Mouse (Mus musculus): ENCODE data around the gene Hoga1. TPM values are rescaled to one million over a fixed set of nuclear protein-coding genes. Genes with fewer than 3 reads are reported as not detected.

Gene Hoga1
- polyA plus RNA-seq, 1 experiment from 2014 or later: 1.3 TPM

- no peak overlapping the region for H3K27ac ChIP-seq
- no peak overlapping the region for H3K4me3 ChIP-seq
- H3K9ac ChIP-seq: no peak overlapping the region
- H3K4me2 ChIP-seq: no peak overlapping the region
- WGBS: 86% methylated on average over 14 of the region's 14 CpGs
- no peaks in the 10 kb centered on the region for H3K9me3 ChIP-seq
- H3K36me3 ChIP-seq (replicated peaks): no peaks in the 10 kb centered on the region
- ATAC-seq (replicated peaks): no peak
- H3K4me1 ChIP-seq: peaks cover 3% of the 10 kb centered on the region; the same call in 1 of the 2 replicates
- H3K27me3 ChIP-seq (replicated peaks): no peaks in the 10 kb centered on the region
Observed at GRCm38 (mm10) chr19:42033611-42034010, 11.8 kb upstream of the Hoga1 start.

- Histone ChIP-seq H3K9me3 (no peaks in the 10 kb centered on the region), H3K4me1 (peaks cover 3% of the 10 kb centered on the region; the same call in 1 of the 2 replicates)
Observed at GRCm38 (mm10) chr19:42034146-42034775, 11.1 kb upstream of the Hoga1 start.

GRCm38 (mm10) chr19:42034881-42035455 lies 10.4 kb upstream of the Hoga1 start:
- WGBS: 60% methylated on average over 11 of the region's 11 CpGs
- Histone ChIP-seq H3K27me3 (replicated peaks) (no peaks in the 10 kb centered on the region), H3K9me3 (no peaks in the 10 kb centered on the region), H3K4me2 (no peak overlapping the region), H3K36me3 (replicated peaks) (no peaks in the 10 kb centered on the region), H3K9ac (no peak overlapping the region), H3K4me1 (peaks cover 3% of the 10 kb centered on the region; the same call in 1 of the 2 replicates), H3K4me3 (no peak overlapping the region), H3K27ac (no peak overlapping the region)
- ATAC-seq (replicated peaks): no peak

More at GRCm38 (mm10) chr19:42034146-42034775, 11.1 kb upstream of the Hoga1 start:
- no peak overlapping the region for H3K27ac ChIP-seq
- no peak overlapping the region for H3K4me2 ChIP-seq
- H3K9ac ChIP-seq: no peak overlapping the region
- no peaks in the 10 kb centered on the region for H3K36me3 ChIP-seq (replicated peaks)
- no peaks in the 10 kb centered on the region for H3K27me3 ChIP-seq (replicated peaks)
- no peak for ATAC-seq (replicated peaks)
- WGBS: 72% methylated on average over 9 of the region's 9 CpGs
- H3K4me3 ChIP-seq: no peak overlapping the region

- ATAC-seq (replicated peaks): peak; percentile 74
- Histone ChIP-seq H3K27ac (no peak within 1 kb of the TSS), H3K36me3 (replicated peaks) (no peaks in the 10 kb centered on the region), H3K9ac (no peak within 1 kb of the TSS), H3K4me2 (no peak within 1 kb of the TSS), H3K9me3 (no peaks in the 10 kb centered on the region), H3K4me3 (no peak within 1 kb of the TSS), H3K27me3 (replicated peaks) (no peaks in the 10 kb centered on the region), H3K4me1 (peaks cover 3% of the 10 kb centered on the region; the same call in 1 of the 2 replicates)
- WGBS: 66% methylated on average over 19 of the region's 19 CpGs
Observed at GRCm38 (mm10) chr19:42035456-42036248, 9.8 kb upstream of the Hoga1 start, which contains the start of gene Ankrd2. TSS of gene Ankrd2 (plus strand) at chr19:42036000.

- Histone ChIP-seq H3K4me2 (no peak overlapping the region), H3K27ac (no peak overlapping the region), H3K4me3 (no peak overlapping the region), H3K9ac (no peak overlapping the region), H3K4me1 (peaks cover 3% of the 10 kb centered on the region; the same call in 1 of the 2 replicates), H3K36me3 (replicated peaks) (no peaks in the 10 kb centered on the region), H3K27me3 (replicated peaks) (no peaks in the 10 kb centered on the region), H3K9me3 (no peaks in the 10 kb centered on the region)
- ATAC-seq (replicated peaks): no peak
- WGBS: 72% methylated on average over 3 of the region's 3 CpGs
Observed at GRCm38 (mm10) chr19:42036357-42036756, 9.1 kb upstream of the Hoga1 start.

- Histone ChIP-seq H3K27me3 (replicated peaks) (no peaks in the 10 kb centered on the region), H3K4me1 (peaks cover 3% of the 10 kb centered on the region; the same call in 1 of the 2 replicates), H3K27ac (no peak overlapping the region), H3K9ac (no peak overlapping the region), H3K36me3 (replicated peaks) (no peaks in the 10 kb centered on the region), H3K9me3 (no peaks in the 10 kb centered on the region), H3K4me3 (no peak overlapping the region), H3K4me2 (no peak overlapping the region)
- ATAC-seq (replicated peaks): no peak
- WGBS: 84% methylated on average over 11 of the region's 11 CpGs
Observed at GRCm38 (mm10) chr19:42037167-42037702, 8.2 kb upstream of the Hoga1 start.

- Histone ChIP-seq H3K27me3 (replicated peaks) (no peaks in the 10 kb centered on the region), H3K9me3 (no peaks in the 10 kb centered on the region), H3K4me3 (no peak overlapping the region), H3K36me3 (replicated peaks) (no peaks in the 10 kb centered on the region), H3K4me1 (peaks cover 3% of the 10 kb centered on the region; the same call in 1 of the 2 replicates), H3K9ac (no peak overlapping the region), H3K4me2 (no peak overlapping the region), H3K27ac (no peak overlapping the region)
- 93% methylated on average over 12 of the region's 12 CpGs for WGBS
- ATAC-seq (replicated peaks): no peak
Observed at GRCm38 (mm10) chr19:42038310-42038709, 7.1 kb upstream of the Hoga1 start.

- no peak for ATAC-seq (replicated peaks)
- WGBS: 93% methylated on average over 6 of the region's 6 CpGs
- H3K4me3 ChIP-seq: no peak overlapping the region
Observed at GRCm38 (mm10) chr19:42043988-42044387, 1.4 kb upstream of the Hoga1 start.

GRCm38 (mm10) chr19:42050251-42050650 lies 4.8 kb downstream of the Hoga1 start:
- ATAC-seq (replicated peaks): no peak
- H3K4me2 ChIP-seq: no peak overlapping the region
- H3K4me1 ChIP-seq: no peaks in the 10 kb centered on the region
- no peaks in the 10 kb centered on the region for H3K9me3 ChIP-seq
- H3K4me3 ChIP-seq: no peak overlapping the region
- 86% methylated on average over 1 of the region's 1 CpGs for WGBS
- no peak overlapping the region for H3K27ac ChIP-seq
- H3K27me3 ChIP-seq (replicated peaks): no peaks in the 10 kb centered on the region
- H3K9ac ChIP-seq: no peak overlapping the region
- H3K36me3 ChIP-seq (replicated peaks): no peaks in the 10 kb centered on the region

More at GRCm38 (mm10) chr19:42043988-42044387, 1.4 kb upstream of the Hoga1 start:
- H3K4me1 ChIP-seq: no peaks in the 10 kb centered on the region
- no peak overlapping the region for H3K27ac ChIP-seq
- no peaks in the 10 kb centered on the region for H3K9me3 ChIP-seq
- no peaks in the 10 kb centered on the region for H3K27me3 ChIP-seq (replicated peaks)
- H3K9ac ChIP-seq: no peak overlapping the region
- no peak overlapping the region for H3K4me2 ChIP-seq
- no peaks in the 10 kb centered on the region for H3K36me3 ChIP-seq (replicated peaks)

- H3K27ac ChIP-seq: no peak overlapping the region
- WGBS: 88% methylated on average over 3 of the region's 3 CpGs
- no peak overlapping the region for H3K4me2 ChIP-seq
- no peak overlapping the region for H3K4me3 ChIP-seq
- no peaks in the 10 kb centered on the region for H3K36me3 ChIP-seq (replicated peaks)
- no peak overlapping the region for H3K9ac ChIP-seq
- H3K4me1 ChIP-seq: no peaks in the 10 kb centered on the region
- no peaks in the 10 kb centered on the region for H3K9me3 ChIP-seq
- ATAC-seq (replicated peaks): no peak
- no peaks in the 10 kb centered on the region for H3K27me3 ChIP-seq (replicated peaks)
Observed at GRCm38 (mm10) chr19:42051351-42051750, 5.9 kb downstream of the Hoga1 start.

- no peaks in the 10 kb centered on the region for H3K9me3 ChIP-seq
- H3K36me3 ChIP-seq (replicated peaks): no peaks in the 10 kb centered on the region
- no peak for ATAC-seq (replicated peaks)
- no peaks in the 10 kb centered on the region for H3K4me1 ChIP-seq
- no peak within 1 kb of the TSS for H3K4me3 ChIP-seq
- H3K27me3 ChIP-seq (replicated peaks): no peaks in the 10 kb centered on the region
- no peak within 1 kb of the TSS for H3K4me2 ChIP-seq
- no peak within 1 kb of the TSS for H3K9ac ChIP-seq
- WGBS: 82% methylated on average over 4 of the region's 4 CpGs
- no peak within 1 kb of the TSS for H3K27ac ChIP-seq
Observed at GRCm38 (mm10) chr19:42051948-42052347, 6.5 kb downstream of the Hoga1 start, which contains the start of gene 4933411K16Rik. TSS of gene 4933411K16Rik (plus strand) at chr19:42052248.

GRCm38 (mm10) chr19:42054255-42054654 lies 8.8 kb downstream of the Hoga1 start:
- Histone ChIP-seq H3K4me2 (no peak overlapping the region), H3K27ac (no peak overlapping the region), H3K36me3 (replicated peaks) (no peaks in the 10 kb centered on the region), H3K9ac (no peak overlapping the region), H3K27me3 (replicated peaks) (no peaks in the 10 kb centered on the region), H3K9me3 (no peaks in the 10 kb centered on the region), H3K4me1 (no peaks in the 10 kb centered on the region), H3K4me3 (no peak overlapping the region)
- no peak for ATAC-seq (replicated peaks)
- WGBS: 80% methylated on average over 6 of the region's 6 CpGs

Data from midbrain, embryonic 15.5 days (tissue).